Mouse (Mus musculus): ENCODE measurements around the gene Ccl1.

DNA sequence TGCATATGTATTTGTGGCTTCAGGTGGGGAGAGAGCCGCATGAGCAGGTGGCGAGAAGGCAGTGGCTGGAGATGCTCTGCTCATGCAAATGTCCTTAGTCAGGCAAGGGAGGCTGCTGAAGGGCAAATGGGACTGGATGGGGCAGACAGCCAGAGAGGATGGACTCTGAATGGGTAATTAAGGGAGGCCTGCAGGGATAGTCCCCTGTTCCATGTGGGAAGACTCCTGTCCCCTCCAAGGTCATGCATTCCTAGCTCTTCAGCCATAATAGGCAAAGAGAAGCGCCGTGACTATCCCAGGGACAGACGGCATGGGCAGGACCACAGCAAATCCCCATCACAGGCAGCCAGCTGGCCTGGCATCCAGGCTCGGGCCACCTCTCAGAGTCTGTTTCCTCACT is 55.5 kb downstream of the Ccl1 start:
- no peak for TF ChIP-seq CTCF (IDR thresholded peaks at IDR 0.05; ENCODE audit: low read depth, low read length)
- TF ChIP-seq POLR2A (IDR thresholded peaks at IDR 0.05; ENCODE audit: borderline replicate concordance, low read depth, low read length), result no peak
